Mouse (Mus musculus) hindbrain, embryonic 11.5 days (tissue): ENCODE data around the gene Gtf2i. TPM values are rescaled to one million over a fixed set of nuclear protein-coding genes. Genes with fewer than 3 reads are reported as not detected.

Experiments used
- ATAC-seq: fragments of 200-750 bp; cut with Nextera tagmentation; 2 replicates; pipeline ENCODE4 v1.8.0; 2017; ENCODE audit warnings: mild to moderate bottlenecking, moderate TSS enrichment, moderate library complexity; ENCODE audit not compliant: low FRiP score
- DNase-seq: peaks from one replicate; pipeline ENCODE4 v3.0.0-alpha.2; 2015; ENCODE audit warnings: low spot score
- H3K27ac ChIP-seq: fragments of 300-500 bp; sonication (generic); 2 replicates; pipeline ENCODE4 v1.5.1; 2014; ENCODE audit warnings: mild to moderate bottlenecking, low read depth, low read length
- H3K27me3 ChIP-seq: fragments of 300-500 bp; sonication (generic); 2 replicates; pipeline ENCODE4 v1.6.1; 2014; ENCODE audit warnings: mild to moderate bottlenecking, low read length, moderate library complexity, mixed read lengths; ENCODE audit not compliant: control insufficient read depth, insufficient read depth
- H3K36me3 ChIP-seq: fragments of 300-500 bp; sonication (generic); 2 replicates; pipeline ENCODE4 v1.6.1; 2014; ENCODE audit warnings: mild to moderate bottlenecking, low read length, moderate library complexity, mixed read lengths; ENCODE audit not compliant: control insufficient read depth, insufficient read depth
- H3K4me1 ChIP-seq: fragments of 300-500 bp; sonication (generic); replicated peaks from 2 replicates; pipeline ENCODE4 v1.6.1; 2014; ENCODE audit warnings: low read length, mixed read lengths; ENCODE audit not compliant: control insufficient read depth, insufficient read depth
- H3K4me2 ChIP-seq: fragments of 300-500 bp; sonication (generic); replicated peaks from 2 replicates; pipeline ENCODE4 v1.6.1; 2014; ENCODE audit warnings: mild to moderate bottlenecking, low read depth, low read length
- H3K4me3 ChIP-seq: fragments of 300-500 bp; sonication (generic); 2 replicates; pipeline ENCODE4 v1.5.1; 2014; ENCODE audit warnings: low read depth, low read length
- H3K9ac ChIP-seq: fragments of 300-500 bp; sonication (generic); 2 replicates; pipeline ENCODE4 v1.6.1; 2014; ENCODE audit warnings: low read depth, low read length
- H3K9me3 ChIP-seq: fragments of 300-500 bp; sonication (generic); 2 replicates; pipeline ENCODE4 v1.6.1; 2016; ENCODE audit warnings: low read length; ENCODE audit not compliant: control insufficient read depth
- WGBS: fragments of 180-500 bp; shearing (Covaris S2); extraction: QIAGEN DNeasy Blood & Tissue Kit; methylation state at CpG from one replicate; pipeline ENCODE4 v1.1.7; 2014; 5-methylcytosine and 5-hydroxymethylcytosine counted together
- polyA plus RNA-seq: library from polyadenylated mRNA; unstranded; fragments of >200 nt; fragmentation: Nextera tagmentation; extraction: Ambion mirVana; gene quantifications from 2 replicates; pipeline ENCODE4 v1.2.1, GENCODE M21; 2014

The Gtf2i gene
- polyA plus RNA-seq, 1 experiment from 2014 or later: 178 TPM

- Histone ChIP-seq H3K36me3 (no peaks in the 10 kb centered on the region), H3K4me1 (no peaks in the 10 kb centered on the region), H3K4me3 (no peak within 1 kb of the TSS), H3K27me3 (no peaks in the 10 kb centered on the region), H3K9ac (no peak within 1 kb of the TSS), H3K4me2 (no peak within 1 kb of the TSS), H3K27ac (no peak within 1 kb of the TSS; the same call in 1 of the 2 replicates), H3K9me3 (no peaks in the 10 kb centered on the region)
- DNase-seq (no peak), ATAC-seq (no peak)
- 90% methylated on average over 7 of the region's 7 CpGs for WGBS
These were observed 85.2 kb downstream of the Gtf2i start, which contains the start of gene Ncf1 for GRCm38 (mm10) chr5:134229391-134229790. TSS of gene Ncf1 (minus strand) at chr5:134229625.

- H3K4me3 ChIP-seq: no peak overlapping the region
- ATAC-seq (no peak), DNase-seq (no peak)
- 74% methylated on average over 6 of the region's 6 CpGs for whole genome bisulfite sequencing
- no peak overlapping the region for H3K9ac ChIP-seq
- no peaks in the 10 kb centered on the region for H3K27me3 ChIP-seq
- H3K4me2 ChIP-seq: no peak overlapping the region
- no peaks in the 10 kb centered on the region for H3K36me3 ChIP-seq
- H3K4me1 ChIP-seq: no peaks in the 10 kb centered on the region
- H3K9me3 ChIP-seq: no peaks in the 10 kb centered on the region
- no peak overlapping the region for H3K27ac ChIP-seq
These were observed 86.3 kb downstream of the Gtf2i start for GRCm38 (mm10) chr5:134228249-134228638.

GRCm38 (mm10) chr5:134227574-134228248, 86.8 kb downstream of the Gtf2i start:
- no peaks in the 10 kb centered on the region for H3K4me1 ChIP-seq
- H3K27ac ChIP-seq: no peak overlapping the region
- peak; percentile 76 for DNase-seq
- H3K27me3 ChIP-seq: no peaks in the 10 kb centered on the region; the same call in 1 of the 2 replicates
- H3K4me3 ChIP-seq: no peak overlapping the region
- 39% methylated on average over 11 of the region's 11 CpGs for WGBS
- H3K36me3 ChIP-seq: no peaks in the 10 kb centered on the region
- no peak overlapping the region for H3K4me2 ChIP-seq
- H3K9ac ChIP-seq: no peak overlapping the region
- no peaks in the 10 kb centered on the region for H3K9me3 ChIP-seq
- ATAC-seq: no peak

GRCm38 (mm10) chr5:134226946-134227345, 87.6 kb downstream of the Gtf2i start:
- H3K4me2 ChIP-seq: no peak overlapping the region
- ATAC-seq (no peak), DNase-seq (no peak)
- H3K27ac ChIP-seq: no peak overlapping the region
- WGBS: 70% methylated on average over 12 of the region's 12 CpGs
- H3K36me3 ChIP-seq: no peaks in the 10 kb centered on the region
- peaks cover 5% of the 10 kb centered on the region; the same call in 1 of the 2 replicates for H3K4me1 ChIP-seq
- no peaks in the 10 kb centered on the region for H3K9me3 ChIP-seq
- no peak overlapping the region for H3K4me3 ChIP-seq
- H3K27me3 ChIP-seq: peaks cover 6% of the 10 kb centered on the region; the same call in 1 of the 2 replicates
- H3K9ac ChIP-seq: no peak overlapping the region

- Histone ChIP-seq H3K27ac (no peak overlapping the region), H3K27me3 (peaks cover 6% of the 10 kb centered on the region; the same call in 1 of the 2 replicates), H3K4me3 (no peak overlapping the region), H3K4me2 (no peak overlapping the region), H3K9me3 (no peaks in the 10 kb centered on the region), H3K36me3 (no peaks in the 10 kb centered on the region), H3K9ac (no peak overlapping the region), H3K4me1 (peaks cover 6% of the 10 kb centered on the region; the same call in 1 of the 2 replicates)
- DNase-seq: no peak
- 85% methylated on average over 30 of the region's 30 CpGs for WGBS
- ATAC-seq: no peak
These were observed 89.3 kb downstream of the Gtf2i start for GRCm38 (mm10) chr5:134225110-134225901.

- H3K9ac ChIP-seq: peak overlapping the region; percentile 63
- peak overlapping the region; percentile 31 for H3K4me3 ChIP-seq
- peaks cover 6% of the 10 kb centered on the region; the same call in 1 of the 2 replicates for H3K27me3 ChIP-seq
- ATAC-seq: no peak
- 3% methylated on average over 36 of the region's 36 CpGs for WGBS
- no peak overlapping the region for H3K27ac ChIP-seq
- H3K9me3 ChIP-seq: no peaks in the 10 kb centered on the region
- DNase-seq: peak; percentile 53
- H3K36me3 ChIP-seq: no peaks in the 10 kb centered on the region
- H3K4me2 ChIP-seq: peak overlapping the region; percentile 75
- H3K4me1 ChIP-seq: peaks cover 6% of the 10 kb centered on the region; the same call in 1 of the 2 replicates
These were observed 92.8 kb downstream of the Gtf2i start for GRCm38 (mm10) chr5:134221708-134222150.

- Histone ChIP-seq H3K4me3 (peak overlapping the region; percentile 31; the same call in 1 of the 2 replicates), H3K9me3 (no peaks in the 10 kb centered on the region), H3K4me2 (peak overlapping the region; percentile 75), H3K27me3 (peaks cover 6% of the 10 kb centered on the region; the same call in 1 of the 2 replicates), H3K4me1 (peaks cover 6% of the 10 kb centered on the region; the same call in 1 of the 2 replicates), H3K9ac (no peak overlapping the region), H3K27ac (no peak overlapping the region), H3K36me3 (no peaks in the 10 kb centered on the region)
- WGBS: 49% methylated on average over 4 of the region's 4 CpGs
- DNase-seq (no peak), ATAC-seq (no peak)
These were observed 93.3 kb downstream of the Gtf2i start for GRCm38 (mm10) chr5:134221278-134221677.

GRCm38 (mm10) chr5:134217900-134218299, 96.7 kb downstream of the Gtf2i start:
- 93% methylated on average over 7 of the region's 7 CpGs for WGBS
- Histone ChIP-seq H3K4me3 (no peak overlapping the region), H3K27ac (no peak overlapping the region), H3K4me1 (peaks cover 6% of the 10 kb centered on the region; the same call in 1 of the 2 replicates), H3K9me3 (no peaks in the 10 kb centered on the region), H3K36me3 (no peaks in the 10 kb centered on the region), H3K4me2 (no peak overlapping the region), H3K27me3 (peaks cover 6% of the 10 kb centered on the region; the same call in 1 of the 2 replicates), H3K9ac (no peak overlapping the region)
- no peak for DNase-seq
- ATAC-seq: no peak
